ENCODE assay signal across 45 mouse cellular contexts in genomic region chr3:96416056-96416455, GRCm38 (mm10). TPM values are rescaled to one million over a fixed set of nuclear protein-coding genes. Genes with fewer than 3 reads are reported as not detected.
"Had no signal": no experiment of that assay in that cellular context is flagged by ENCODE, and none has a peak within 500 bp of the region (broad histone marks: within the 10 kb centered on the region; RNA-seq: fewer than 3 reads in every experiment).

No protein-coding gene starts in this region.

- ATAC-seq: liver, postnatal 0 days; lung, postnatal 0 days; midbrain, embryonic 13.5 days; midbrain, embryonic 15.5 days; midbrain, embryonic 16.5 days had no signal

- DNase-seq: left cerebral cortex, postnatal 4 days; liver, postnatal 0 days; lung, adult 18-20 months; lung, embryonic 14.5 days; lung, postnatal 10 days; lung, postnatal 14 days; lung, postnatal 36 days; lung, postnatal 4 days; midbrain, embryonic 14.5 days had no signal

- H3K36me3 ChIP-seq: limb, embryonic 15.5 days; liver, embryonic 15.5 days; lung, embryonic 15.5 days; midbrain, embryonic 12.5 days; midbrain, embryonic 13.5 days; midbrain, embryonic 15.5 days; neural tube, embryonic 12.5 days; neural tube, embryonic 13.5 days had no signal

- H3K9ac ChIP-seq: limb, embryonic 12.5 days; limb, embryonic 13.5 days; limb, embryonic 15.5 days; liver, embryonic 14.5 days; liver, embryonic 15.5 days; liver, postnatal 0 days; lung, embryonic 14.5 days; lung, embryonic 15.5 days; midbrain, embryonic 12.5 days; midbrain, embryonic 13.5 days; midbrain, embryonic 15.5 days; neural tube, embryonic 12.5 days; neural tube, embryonic 13.5 days had no signal

- H3K4me2 ChIP-seq: limb, embryonic 12.5 days; limb, embryonic 13.5 days; limb, embryonic 15.5 days; lung, embryonic 14.5 days; lung, embryonic 15.5 days; midbrain, embryonic 11.5 days; midbrain, embryonic 12.5 days; midbrain, embryonic 13.5 days; midbrain, embryonic 15.5 days; neural tube, embryonic 12.5 days; neural tube, embryonic 13.5 days had no signal

- H3K4me3 ChIP-seq: left cerebral cortex, adult 2 months; limb, embryonic 10.5 days; limb, embryonic 12.5 days; limb, embryonic 13.5 days; limb, embryonic 15.5 days; liver, embryonic 15.5 days; lung, embryonic 15.5 days; megakaryocyte, embryonic 14.5 days; midbrain, embryonic 10.5 days; midbrain, embryonic 12.5 days; midbrain, embryonic 13.5 days; midbrain, embryonic 15.5 days; neural tube, embryonic 12.5 days; neural tube, embryonic 13.5 days had no signal

- H3K27ac ChIP-seq: left cerebral cortex, adult 2 months; limb, embryonic 10.5 days; limb, embryonic 12.5 days; limb, embryonic 13.5 days; limb, embryonic 15.5 days; liver, embryonic 14.5 days; liver, embryonic 15.5 days; lung, embryonic 15.5 days; macrophage; midbrain, embryonic 10.5 days; midbrain, embryonic 12.5 days; midbrain, embryonic 13.5 days; midbrain, embryonic 15.5 days; neural tube, embryonic 12.5 days; neural tube, embryonic 13.5 days had no signal

- H3K4me1 ChIP-seq: midbrain, embryonic 15.5 days; neural tube, embryonic 12.5 days had no signal

- H3K9me3 ChIP-seq: limb, embryonic 10.5 days; limb, embryonic 12.5 days; limb, embryonic 13.5 days; limb, embryonic 15.5 days; liver, embryonic 15.5 days; lung, embryonic 15.5 days; megakaryocyte, embryonic 14.5 days; midbrain, embryonic 10.5 days; midbrain, embryonic 12.5 days; midbrain, embryonic 13.5 days; midbrain, embryonic 15.5 days; neural tube, embryonic 12.5 days; neural tube, embryonic 13.5 days had no signal

RNA-seq across cellular contexts. Expression of gene BC107364, which starts 36.0 kb away (rescaled TPM):
- total RNA-seq: left cerebral cortex, adult 18-20 months; left cerebral cortex, adult 2 months; left cerebral cortex, adult 8-10 months; left cerebral cortex, postnatal 10 days; left cerebral cortex, postnatal 14 days; left cerebral cortex, postnatal 25 days; left cerebral cortex, postnatal 36 days; left cerebral cortex, postnatal 4 days; liver, adult 2 months; megakaryocyte progenitor cell, adult 5-6 weeks; megakaryocyte, adult 5-6 weeks; megakaryocyte-erythroid progenitor cell, adult 5-6 weeks; midbrain, postnatal 0 days; monocyte, adult 5-6 weeks had no signal
- polyA plus RNA-seq: limb, embryonic 11.5 days; limb, embryonic 12.5 days; limb, embryonic 13.5 days; limb, embryonic 14.5 days; liver, adult 2 months; liver, embryonic 14.5 days; liver, embryonic 15.5 days; liver, embryonic 16.5 days; liver, postnatal 0 days; lung, embryonic 14.5 days; macrophage; midbrain, embryonic 11.5 days; midbrain, embryonic 12.5 days; midbrain, embryonic 13.5 days; midbrain, embryonic 14.5 days; midbrain, embryonic 15.5 days; midbrain, embryonic 16.5 days; midbrain, postnatal 0 days; myocyte; neural tube, embryonic 11.5 days; neural tube, embryonic 12.5 days; neural tube, embryonic 13.5 days had no signal
